Mouse (Mus musculus): ENCODE results near the gene Cst12.
"Not testable (repeated sequence)": the region's sequence is repeated elsewhere in the genome, so short reads cannot be mapped to it uniquely, and the experiment has no call there.

The Cst12 gene

GRCm38 (mm10) chr2:148789142-148789541, at the start of gene Cst12:
TSS of gene Cst12 (plus strand) at chr2:148789361.
- no peak for DNase-seq (ENCODE audit: extremely low read depth, low read depth, low spot score)

GRCm38 (mm10) chr2:148743001-148743400, 46.2 kb upstream of the Cst12 start:
- no peak for DNase-seq (ENCODE audit: extremely low read depth, low read depth, low spot score)

- DNase-seq (ENCODE audit: extremely low read depth, low read depth, low spot score), result no peak
Measured at GRCm38 (mm10) chr2:148743846-148744407, 45.2 kb upstream of the Cst12 start.

- DNase-seq (ENCODE audit: extremely low read depth, low read depth, low spot score), result no peak
Measured at GRCm38 (mm10) chr2:148750058-148750457, 39.1 kb upstream of the Cst12 start, which contains the start of gene Cstl1. TSS of gene Cstl1 (plus strand) at chr2:148750358.

DNA sequence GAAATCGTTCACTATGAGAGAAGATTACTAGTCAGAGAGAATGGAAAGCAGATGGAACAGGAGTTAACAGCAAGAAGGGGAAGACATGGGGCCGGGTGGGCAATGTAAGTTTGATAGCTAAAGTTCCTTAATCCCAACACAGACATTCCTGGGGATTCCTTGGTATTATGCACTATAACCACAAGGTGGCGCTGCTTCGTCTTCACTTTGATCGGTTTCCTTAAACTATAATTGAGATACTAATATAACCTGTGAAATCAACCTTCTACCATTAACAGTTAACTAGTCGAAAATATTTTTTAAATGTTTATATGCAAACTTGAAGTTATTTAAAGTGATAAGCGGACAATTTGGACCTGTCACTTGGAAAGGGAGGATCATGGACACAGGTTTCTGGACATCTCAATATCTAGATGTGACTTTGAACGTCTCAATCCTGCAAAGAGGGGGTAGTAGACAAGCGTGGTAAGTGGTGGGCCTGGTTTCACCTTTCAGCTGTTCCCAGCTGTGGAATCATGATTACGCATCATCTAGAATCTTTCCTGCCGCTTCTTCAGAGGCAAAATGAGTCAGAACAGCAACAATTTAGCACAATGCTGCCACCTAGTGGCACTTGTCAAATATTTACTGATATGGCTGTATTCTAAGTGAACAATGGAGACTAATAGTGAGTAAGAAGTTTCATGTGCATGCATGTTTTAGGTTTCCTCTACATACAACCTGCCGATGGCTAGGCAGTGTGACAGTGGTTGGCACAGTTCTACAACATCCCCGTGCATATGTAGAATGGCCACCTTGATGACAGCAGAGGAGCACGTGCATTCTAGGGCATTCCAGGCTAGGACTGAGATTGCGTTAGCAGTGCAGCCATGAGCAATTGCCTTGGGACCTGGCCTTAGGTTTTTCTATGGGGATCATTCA, 37.0 kb upstream of the Cst12 start:
- no peak for DNase-seq (ENCODE audit: extremely low read depth, low read depth, low spot score)

- DNase-seq (ENCODE audit: extremely low read depth, low read depth, low spot score), result no peak
Measured at GRCm38 (mm10) chr2:148754310-148754846, 34.8 kb upstream of the Cst12 start.

DNA sequence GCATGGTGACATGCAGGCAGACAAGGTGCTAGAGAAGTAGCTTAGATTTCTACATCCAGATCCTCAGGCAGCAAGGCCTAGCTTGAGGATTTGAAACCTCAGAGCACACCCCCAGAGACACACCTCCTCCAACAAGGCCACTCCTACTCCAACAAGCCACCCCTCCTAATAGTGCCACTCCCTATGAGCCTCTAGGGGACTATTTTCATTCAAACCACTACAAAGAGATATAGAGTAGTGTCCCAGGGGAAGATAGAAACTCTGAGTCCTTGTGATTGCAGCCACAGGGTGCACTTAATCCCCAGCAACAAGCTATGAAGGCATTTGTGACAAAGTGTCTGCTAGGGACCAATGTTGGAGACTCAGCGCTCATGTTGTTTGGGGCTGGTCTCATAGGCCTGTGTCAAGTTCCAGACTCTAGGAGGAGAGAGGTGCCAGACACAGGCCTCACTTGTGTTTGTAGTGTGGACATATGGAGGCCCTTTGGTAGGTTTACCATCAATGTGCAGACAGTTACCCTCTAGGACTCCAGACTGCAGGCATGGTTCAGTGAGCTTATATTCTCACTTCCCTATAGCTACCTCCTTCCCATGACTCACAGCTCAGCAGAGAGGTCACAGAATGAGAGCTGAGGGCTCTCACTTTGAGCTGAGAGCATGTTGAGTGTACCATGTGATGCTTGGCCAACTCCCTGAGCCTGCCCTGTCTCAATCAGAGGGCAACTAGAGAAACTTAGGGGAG, 25.3 kb upstream of the Cst12 start:
- no peak for DNase-seq (ENCODE audit: extremely low read depth, low read depth, low spot score)

DNA sequence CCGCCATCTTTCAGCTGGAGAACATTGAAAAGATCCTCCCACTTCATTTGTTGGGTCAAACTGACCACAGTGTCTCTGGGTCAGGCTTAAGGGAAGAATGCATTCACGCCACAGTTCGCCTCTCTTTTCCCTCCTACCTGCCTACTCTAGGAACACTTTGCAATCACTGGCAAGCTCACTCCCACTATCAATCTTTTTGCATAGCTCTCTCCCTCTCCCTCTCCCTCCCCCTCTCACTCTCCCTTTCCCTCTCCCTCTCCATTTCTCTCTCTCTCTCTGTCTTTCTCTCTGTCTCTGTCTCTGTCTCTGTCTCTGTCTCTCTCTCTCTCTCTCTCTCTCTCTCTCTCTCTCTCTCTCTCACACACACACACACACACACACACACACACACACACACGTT, 17.8 kb upstream of the Cst12 start, which contains the start of gene Cst11:
Cst11 (minus strand) TSS at position 101 of the 400 bp plus-strand sequence.
- DNase-seq (ENCODE audit: extremely low read depth, low read depth, low spot score), result not testable (repeated sequence)

GRCm38 (mm10) chr2:148781709-148782108, 7.5 kb upstream of the Cst12 start, which contains the start of gene 8030411F24Rik:
TSS of gene 8030411F24Rik (plus strand) at chr2:148782009.
- no peak for DNase-seq (ENCODE audit: extremely low read depth, low read depth, low spot score)

GRCm38 (mm10) chr2:148798485-148798884, 9.3 kb downstream of the Cst12 start, which contains the start of gene Cst8:
TSS of gene Cst8 (plus strand) at chr2:148798785.
- no peak for DNase-seq (ENCODE audit: extremely low read depth, low read depth, low spot score)

DNA sequence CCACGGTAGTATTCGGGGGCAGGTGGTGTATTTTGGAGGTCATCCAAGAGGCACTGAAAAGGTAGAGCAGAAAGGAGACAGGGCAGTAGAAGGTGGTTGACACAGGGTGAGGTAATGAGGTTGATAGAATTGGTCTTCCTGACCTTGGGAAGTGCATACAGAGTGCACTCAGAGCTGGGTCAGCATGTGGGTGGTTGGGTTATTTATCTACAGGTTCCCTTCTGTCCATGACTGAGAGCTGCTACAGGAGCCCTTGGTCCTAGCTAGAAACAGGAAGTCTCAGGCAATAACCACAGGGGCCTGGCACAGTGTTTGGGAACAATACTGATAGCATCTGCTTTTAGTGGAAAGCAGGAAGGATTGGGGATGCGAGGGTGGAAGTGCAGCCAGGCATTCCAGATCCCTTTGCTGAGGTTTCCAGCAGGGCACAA, 12.3 kb downstream of the Cst12 start:
- no peak for DNase-seq (ENCODE audit: extremely low read depth, low read depth, low spot score)

DNA sequence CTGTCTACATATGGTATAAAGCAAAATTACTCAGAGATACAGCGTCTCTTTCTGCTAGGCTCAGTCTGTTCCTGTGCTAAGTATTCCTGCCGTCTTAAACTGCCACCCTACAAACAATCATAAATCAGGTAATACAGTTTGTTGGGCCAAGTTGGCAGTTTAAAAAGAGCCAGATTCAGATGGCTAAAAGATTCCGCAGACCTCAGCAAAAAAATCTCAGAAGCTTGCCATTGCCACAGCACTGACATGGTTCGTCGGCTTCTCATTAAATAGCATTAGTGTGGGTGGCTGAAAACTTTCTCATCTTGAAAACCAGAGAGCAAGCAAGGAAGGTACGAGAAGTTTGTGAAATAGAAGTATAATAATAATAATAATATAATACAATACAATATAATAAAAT, 17.5 kb downstream of the Cst12 start:
- no peak for DNase-seq (ENCODE audit: extremely low read depth, low read depth, low spot score)

DNA sequence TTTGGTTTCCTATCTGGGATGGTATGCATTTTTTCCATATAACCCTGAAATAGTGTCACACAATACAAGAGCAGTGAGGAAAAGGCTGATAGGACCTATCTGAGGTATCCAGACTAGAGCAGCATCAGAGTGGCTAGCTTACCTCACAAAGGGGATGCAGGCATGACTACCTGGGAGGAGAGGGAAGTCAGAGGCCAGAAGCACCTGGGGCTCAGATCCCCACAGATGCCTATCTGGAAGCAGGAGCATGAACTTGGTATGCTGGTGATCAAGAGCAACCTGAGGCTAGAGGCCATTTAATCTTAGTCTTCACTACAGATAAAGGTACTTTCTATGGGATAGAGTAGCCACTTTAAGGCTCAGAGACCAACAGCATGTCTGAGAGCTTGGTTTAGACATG, 30.7 kb downstream of the Cst12 start, which contains the start of gene Cst13:
Cst13 (plus strand) TSS at position 173 of the 400 bp plus-strand sequence.
- no peak for DNase-seq (ENCODE audit: extremely low read depth, low read depth, low spot score)

DNA sequence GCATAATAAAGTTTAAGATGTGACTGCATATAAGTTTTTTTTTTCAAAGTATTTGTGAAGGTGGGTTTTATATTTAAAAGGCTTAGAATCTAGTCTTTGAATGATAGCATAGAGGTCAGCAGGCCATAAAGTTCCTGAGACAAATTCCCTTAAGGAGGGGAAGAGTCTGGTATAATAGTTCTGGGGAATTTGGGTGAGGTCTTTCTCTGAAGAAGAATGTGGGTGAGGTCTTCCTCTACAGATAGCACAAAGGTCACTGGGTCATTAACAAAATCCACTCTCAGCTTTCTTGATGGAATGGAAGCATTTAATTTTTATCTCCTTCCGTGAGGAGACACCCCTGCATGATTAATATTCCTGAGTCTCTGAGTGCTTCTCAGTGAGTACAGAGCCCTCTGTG, 36.8 kb downstream of the Cst12 start:
- DNase-seq (ENCODE audit: extremely low read depth, low read depth, low spot score), result no peak

- DNase-seq (ENCODE audit: extremely low read depth, low read depth, low spot score), result no peak
Measured at GRCm38 (mm10) chr2:148834912-148835311, 45.8 kb downstream of the Cst12 start, which contains the start of gene Cst9. TSS of gene Cst9 (plus strand) at chr2:148835147.

- DNase-seq (ENCODE audit: extremely low read depth, low read depth, low spot score), result no peak
Measured at GRCm38 (mm10) chr2:148838075-148838777, 49.1 kb downstream of the Cst12 start.

DNA sequence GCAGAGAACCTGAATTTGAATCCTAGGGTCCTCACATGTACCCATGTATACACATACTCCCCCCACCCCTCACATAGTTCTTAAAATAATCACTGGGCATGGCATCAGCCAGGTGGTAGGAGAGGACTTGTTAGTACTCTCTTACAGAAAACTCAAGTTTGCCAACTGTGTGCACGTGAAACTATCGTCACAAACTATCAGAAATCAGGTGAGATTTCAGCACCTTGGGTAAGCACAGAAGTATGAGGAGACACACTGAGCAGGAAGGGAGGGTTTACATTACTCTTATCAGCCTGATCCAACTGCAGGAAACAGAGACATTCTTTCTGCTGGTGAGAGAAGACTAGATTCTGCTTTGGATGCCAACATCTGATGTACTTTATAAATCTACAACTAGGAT, 50.1 kb downstream of the Cst12 start:
- no peak for DNase-seq (ENCODE audit: extremely low read depth, low read depth, low spot score)
